Mouse (Mus musculus) thymus, postnatal 36 days (tissue): Measurements from ENCODE around the gene Muc5ac.
"Not testable (repeated sequence)": the region's sequence is repeated elsewhere in the genome, so short reads cannot be mapped to it uniquely, and the experiment has no call there.

ENCODE experiments used
- DNase-seq, 2 experiments: peaks; one replicate each; pipeline ENCODE4 v3.0.0; 2022; ENCODE audit warnings: mixed read lengths in 2 of 2

The Muc5ac gene

DNA sequence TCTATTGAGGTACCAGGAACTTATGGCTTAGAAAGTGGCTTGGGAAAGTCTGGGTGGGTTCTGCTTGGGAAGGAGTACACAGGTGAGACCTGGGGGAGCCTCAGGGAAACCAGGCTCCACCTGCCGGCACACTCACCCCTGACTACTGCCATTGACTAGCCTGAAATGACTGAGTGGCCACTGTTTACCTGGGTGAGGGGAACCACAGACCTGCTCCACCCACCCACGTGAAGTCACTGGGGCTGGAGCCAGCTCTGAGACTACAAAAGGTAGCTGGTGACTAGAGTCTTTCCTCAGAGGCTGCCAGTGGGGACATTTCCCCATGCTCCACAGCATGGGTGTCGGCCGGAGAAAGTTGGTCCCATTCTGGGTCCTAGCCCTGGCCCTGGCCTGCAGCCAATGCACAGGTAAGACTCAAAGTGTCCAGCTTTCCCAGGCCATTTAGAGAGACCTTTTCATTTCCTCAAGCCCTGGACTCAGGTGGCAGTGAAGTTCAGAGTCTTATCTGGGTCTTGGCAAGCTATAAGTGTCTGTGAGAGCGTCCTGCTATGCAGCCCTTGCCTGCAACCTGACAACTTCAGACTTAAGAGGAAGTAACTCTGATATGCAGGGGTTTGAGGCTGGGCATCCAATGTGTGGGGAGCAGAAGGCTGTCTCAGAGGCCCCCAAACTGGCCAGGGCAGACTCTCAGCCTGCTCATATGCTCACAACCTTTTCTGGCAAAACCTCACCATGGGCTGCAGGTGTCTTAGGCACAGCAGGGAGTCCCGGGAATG is at the start of gene Muc5ac:
Gene Muc5ac (plus strand): TSS at position 296 of the 776 bp plus-strand sequence.
- DNase-seq = no peak

DNA sequence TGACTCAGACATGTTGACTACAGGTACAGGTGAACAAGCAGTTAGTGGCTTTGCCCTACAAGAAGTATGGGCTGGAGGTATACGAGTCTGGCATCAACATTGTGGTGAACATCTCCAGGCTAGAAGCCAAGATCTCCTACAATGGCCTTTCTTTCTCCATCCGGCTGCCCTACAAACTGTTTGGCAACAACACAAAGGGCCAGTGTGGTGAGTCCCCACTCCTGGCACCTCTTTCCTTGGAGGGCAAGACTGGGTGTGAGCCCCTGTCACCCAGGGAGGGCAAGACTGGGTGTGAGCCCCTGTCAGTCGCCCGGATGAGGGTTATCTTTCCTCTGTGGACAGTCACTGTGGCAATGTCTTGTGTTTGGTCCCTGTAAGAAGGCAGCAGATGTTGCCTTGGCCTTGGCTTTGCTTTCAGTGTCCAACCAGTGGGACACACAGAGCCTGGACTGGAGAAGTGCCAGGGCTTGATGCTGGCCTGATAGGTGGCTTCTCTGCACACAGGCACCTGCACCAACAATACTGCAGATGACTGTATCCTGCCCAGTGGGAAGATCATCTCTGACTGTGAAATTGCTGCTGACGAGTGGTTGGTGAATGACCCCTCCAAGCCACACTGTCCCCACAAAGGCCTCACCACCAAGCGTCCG is 41.2 kb upstream of the Muc5ac start:
- DNase-seq = no peak

DNA sequence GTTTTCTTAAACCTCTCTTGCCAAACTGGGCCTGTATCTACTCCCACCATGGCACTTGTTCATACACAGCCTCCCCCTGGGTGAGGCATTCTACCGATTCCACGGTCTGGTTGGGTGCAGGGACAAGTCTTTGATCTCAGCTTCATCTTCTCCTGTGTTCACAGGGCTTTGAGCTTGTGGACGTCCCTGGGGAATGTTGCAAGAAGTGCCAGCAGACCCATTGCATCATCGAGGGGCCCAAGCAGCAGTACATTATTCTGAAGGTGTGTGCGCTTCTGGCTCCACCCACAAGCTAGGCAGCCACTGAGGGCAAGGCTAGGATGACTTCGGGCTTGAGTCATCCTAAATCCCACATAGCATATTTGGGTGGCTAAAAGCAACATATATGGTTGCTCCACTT is 36.3 kb upstream of the Muc5ac start:
- DNase-seq = no peak

GRCm38 (mm10) chr7:141755831-141756230 is 32.9 kb upstream of the Muc5ac start:
- DNase-seq = peak; percentile 21 to 37

DNA sequence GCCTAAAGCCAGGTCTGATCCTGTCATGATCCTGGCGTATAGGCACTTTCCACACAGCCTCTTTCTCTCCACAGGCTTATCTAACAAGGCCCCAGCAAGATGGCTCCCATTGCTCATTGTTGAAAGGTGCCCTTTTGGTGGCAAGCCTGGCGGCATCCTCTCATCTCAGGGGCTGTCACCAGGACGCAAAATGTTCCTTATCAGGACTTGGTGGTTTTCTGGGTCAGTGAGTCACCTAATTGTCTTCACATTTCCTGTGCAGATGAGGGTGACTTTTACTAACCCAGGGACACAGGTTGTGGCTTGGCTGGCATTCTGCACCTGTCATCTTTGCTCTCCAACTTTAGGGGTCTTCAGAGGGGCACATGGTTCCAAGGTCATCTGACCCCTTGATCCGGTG is 30.5 kb upstream of the Muc5ac start:
- no peak for DNase-seq

GRCm38 (mm10) chr7:141770521-141770920 is 18.3 kb upstream of the Muc5ac start:
- DNase-seq = no peak

DNA sequence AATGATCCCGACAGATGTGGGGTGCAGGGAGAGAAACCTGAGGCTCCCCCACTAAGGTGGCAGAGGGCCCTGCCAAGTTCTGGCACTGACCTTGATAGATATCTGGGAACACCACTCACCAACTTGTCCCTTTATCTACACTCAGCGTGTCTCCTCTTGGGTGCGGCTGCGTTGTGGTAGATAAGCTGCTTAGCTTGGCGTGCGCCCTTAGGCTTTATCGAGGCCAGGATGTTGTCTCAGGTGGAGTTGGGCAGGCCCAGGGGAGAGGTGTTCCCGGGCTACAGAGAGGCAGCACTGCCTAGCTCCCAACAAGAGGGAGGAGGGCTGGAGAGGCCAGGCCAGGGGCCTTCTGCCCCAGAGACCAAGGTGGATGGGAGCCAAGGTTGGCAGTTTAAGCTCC is 17.8 kb upstream of the Muc5ac start:
- DNase-seq = no peak

DNA sequence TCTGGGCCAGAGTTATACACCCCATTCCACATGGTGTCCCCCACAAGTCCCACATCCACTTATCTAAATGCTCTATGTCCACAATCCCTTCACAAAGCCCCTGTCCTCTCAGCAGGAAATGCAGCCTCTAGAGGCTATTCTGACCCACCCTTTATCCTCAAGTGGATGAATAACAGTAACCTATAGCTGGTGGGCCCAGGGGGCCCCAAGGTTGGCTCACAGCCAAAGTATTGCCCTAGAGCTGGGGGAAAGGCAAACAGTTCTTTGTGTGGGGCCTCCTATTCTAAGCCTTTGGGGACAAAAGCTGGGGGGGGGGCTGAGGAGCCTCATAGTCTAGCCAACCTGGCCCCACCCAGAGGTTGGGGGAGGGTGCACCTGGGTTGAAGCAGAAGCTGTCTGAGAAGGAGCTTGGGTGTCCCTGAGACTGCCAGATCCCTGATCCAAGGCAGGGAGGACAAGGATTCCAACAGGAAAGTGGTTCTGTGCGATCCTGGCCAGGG is 16.7 kb upstream of the Muc5ac start:
- DNase-seq = no peak

DNA sequence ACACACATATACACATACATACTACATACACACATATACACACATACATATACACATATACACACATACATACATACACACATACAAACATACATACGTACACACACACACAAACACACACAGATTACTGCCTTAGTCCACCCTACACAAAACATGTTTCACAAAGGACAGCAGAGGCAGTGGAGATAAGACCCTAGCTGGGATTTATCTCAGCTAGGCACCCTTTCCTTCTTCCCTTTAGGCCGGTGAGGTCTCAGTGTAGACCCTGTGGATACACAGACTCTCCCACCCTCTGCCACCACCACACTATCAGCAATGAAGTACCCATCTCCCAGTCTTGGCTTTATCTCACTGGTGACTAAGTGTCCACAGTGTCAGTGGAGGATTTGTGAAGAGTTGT is 13.9 kb upstream of the Muc5ac start:
- DNase-seq = no peak

GRCm38 (mm10) chr7:141776199-141776598 is 12.6 kb upstream of the Muc5ac start:
- no peak for DNase-seq

DNA sequence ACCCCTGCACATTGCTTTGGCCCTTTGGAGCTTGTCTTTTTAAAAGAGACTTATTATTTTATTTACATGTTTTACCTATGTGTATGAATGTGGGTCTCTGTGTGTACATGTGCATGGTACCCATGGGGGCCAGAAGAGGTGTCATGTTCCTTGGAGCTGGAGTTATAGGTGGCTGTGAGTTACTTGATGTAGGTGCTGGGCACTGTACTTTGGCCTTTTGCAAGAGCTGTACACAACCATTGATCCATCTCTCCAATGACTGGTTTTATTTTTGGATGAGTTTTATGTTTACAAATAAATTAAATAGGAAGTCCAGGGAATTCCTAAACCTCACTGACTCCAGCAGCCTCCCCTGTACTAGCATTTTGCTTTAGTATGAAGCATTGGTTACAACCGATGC is 5.5 kb downstream of the Muc5ac start:
- DNase-seq = no peak

- no peak for DNase-seq
These were observed 14.4 kb downstream of the Muc5ac start for GRCm38 (mm10) chr7:141803206-141803605.

DNA sequence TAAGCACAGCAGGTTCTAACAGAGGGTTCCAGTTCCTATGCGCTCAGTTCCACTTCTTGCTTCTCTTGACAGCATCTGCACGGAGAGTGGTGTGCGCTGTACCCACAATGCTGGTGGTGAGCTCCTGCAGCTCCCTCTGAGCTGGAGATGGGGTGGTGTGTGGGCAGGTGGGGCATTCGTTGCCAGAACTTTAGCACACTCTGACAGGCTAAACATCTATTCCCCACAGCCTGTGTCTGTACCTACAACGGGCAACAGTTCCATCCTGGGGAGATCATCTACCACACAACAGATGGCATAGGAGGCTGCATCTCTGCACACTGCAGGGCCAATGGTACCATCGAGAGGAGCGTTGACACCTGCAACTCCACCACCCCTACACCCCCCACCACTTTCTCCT is 16.6 kb downstream of the Muc5ac start:
- DNase-seq = no peak

GRCm38 (mm10) chr7:141807823-141808222 is 19.1 kb downstream of the Muc5ac start:
- not testable (repeated sequence) for DNase-seq

GRCm38 (mm10) chr7:141809933-141810332 is 21.2 kb downstream of the Muc5ac start:
- DNase-seq = not testable (repeated sequence)

DNA sequence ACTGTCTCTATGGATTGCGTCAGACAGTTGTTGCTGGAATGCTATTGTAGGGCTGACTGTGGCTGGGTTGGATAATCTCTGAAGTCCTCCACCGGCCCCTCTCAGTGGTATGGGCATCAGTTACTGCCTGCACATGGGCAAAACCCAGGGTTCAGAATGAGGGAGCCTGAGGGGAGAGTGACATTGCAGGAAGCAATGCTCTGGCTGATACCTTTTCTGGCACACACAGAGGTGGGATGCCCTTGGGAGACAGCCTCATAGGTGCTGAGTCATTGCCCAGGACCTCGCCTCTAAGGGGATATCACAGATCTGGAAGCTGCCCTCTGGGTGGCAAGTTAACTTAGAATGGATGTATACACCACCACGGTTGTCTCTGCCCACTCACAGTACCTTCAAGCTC is 24.5 kb downstream of the Muc5ac start:
- DNase-seq = no peak

GRCm38 (mm10) chr7:141815361-141815760 is 26.6 kb downstream of the Muc5ac start:
- no peak for DNase-seq

- DNase-seq = no peak
These were observed 28.7 kb downstream of the Muc5ac start for GRCm38 (mm10) chr7:141817355-141818075.

DNA sequence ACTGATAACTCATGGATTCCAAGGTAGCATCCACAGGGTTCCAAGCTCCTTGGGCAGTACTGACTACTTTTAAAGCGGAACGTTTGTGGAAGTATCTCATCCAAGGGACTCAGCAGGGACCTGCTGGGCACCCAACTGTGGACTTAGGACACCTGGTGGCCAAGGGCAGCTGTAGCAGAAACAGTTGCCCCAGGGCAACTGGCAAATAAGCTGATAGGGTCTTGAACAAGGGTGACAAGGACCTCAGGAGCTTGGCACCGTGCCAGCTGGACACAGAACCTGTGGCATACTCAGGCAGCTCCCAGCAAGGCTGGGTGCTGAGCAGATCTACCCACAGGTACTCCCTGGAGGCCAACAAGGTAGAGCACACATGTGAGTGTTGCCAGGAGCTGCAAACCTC is 29.5 kb downstream of the Muc5ac start:
- DNase-seq = no peak

GRCm38 (mm10) chr7:141822582-141823261 is 34.0 kb downstream of the Muc5ac start:
- DNase-seq = no peak

- no peak for DNase-seq
These were observed 34.9 kb downstream of the Muc5ac start for GRCm38 (mm10) chr7:141823699-141824098.

DNA sequence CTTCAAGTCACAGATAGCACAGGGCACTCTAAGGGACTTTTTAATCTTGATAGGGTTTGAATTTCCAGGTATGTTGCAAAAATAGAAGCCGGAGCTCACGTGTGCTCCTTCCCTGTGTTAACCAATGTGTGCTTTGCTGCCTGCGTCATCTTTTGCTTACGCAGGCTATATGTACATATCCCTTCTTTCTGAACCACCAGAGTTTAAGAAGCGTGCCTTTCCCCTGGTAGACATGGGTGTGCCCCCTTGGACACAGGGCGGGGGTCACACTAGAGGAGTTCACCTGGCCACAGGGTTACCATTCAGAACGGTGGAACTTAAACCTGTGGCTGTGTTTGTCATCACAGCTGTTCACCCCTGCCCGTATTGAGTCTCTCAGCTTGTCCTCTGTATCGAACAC is 35.6 kb downstream of the Muc5ac start:
- no peak for DNase-seq

GRCm38 (mm10) chr7:141835941-141836340 is 47.2 kb downstream of the Muc5ac start:
- peak; percentile 31 to 55 for DNase-seq
